Mouse (Mus musculus): ENCODE data around the gene Kat6b.

GRCm38 (mm10) chr14:21678509-21679285, 197.5 kb downstream of the Kat6b start:
- peak; percentile 50 for TF ChIP-seq CTCF (IDR thresholded peaks at IDR 0.05; ENCODE audit: borderline replicate concordance, insufficient read depth, low read depth, low read length)
- no peak for TF ChIP-seq POLR2A (IDR thresholded peaks at IDR 0.05; ENCODE audit: borderline replicate concordance, insufficient read depth, low read length)
